Mouse (Mus musculus) heart, embryonic 12.5 days (tissue): ENCODE data around the gene Tnrc6c. TPM values are rescaled to one million over a fixed set of nuclear protein-coding genes. Genes with fewer than 3 reads are reported as not detected.
A peak's percentile ranks its signal among the peaks of the same experiment; 100 is the strongest.
"Not testable (repeated sequence)": the region's sequence is repeated elsewhere in the genome, so short reads cannot be mapped to it uniquely, and the experiment has no call there.

Experiments used
- ATAC-seq: fragments of 200-750 bp; cut with Nextera tagmentation; 2 replicates; pipeline ENCODE4 v1.8.0; 2017; ENCODE audit warnings: moderate TSS enrichment, moderate library complexity; ENCODE audit not compliant: insufficient number of reproducible peaks, low FRiP score
- H3K27ac ChIP-seq: fragments of 300-500 bp; sonication (generic); 2 replicates; pipeline ENCODE4 v1.5.1; 2016; ENCODE audit warnings: mild to moderate bottlenecking, moderate library complexity; ENCODE audit not compliant: poor library complexity, severe bottlenecking
- H3K27me3 ChIP-seq: fragments of 300-500 bp; sonication (generic); replicated peaks from 2 replicates; pipeline ENCODE4 v1.6.1; 2016; ENCODE audit warnings: mild to moderate bottlenecking, moderate library complexity
- H3K36me3 ChIP-seq: fragments of 300-500 bp; sonication (generic); 2 replicates; pipeline ENCODE4 v1.6.1; 2016; ENCODE audit warnings: mild to moderate bottlenecking, moderate library complexity
- H3K4me1 ChIP-seq: fragments of 300-500 bp; sonication (generic); replicated peaks from 2 replicates; pipeline ENCODE4 v1.6.1; 2016; ENCODE audit warnings: mild to moderate bottlenecking
- H3K4me2 ChIP-seq: fragments of 300-500 bp; sonication (generic); 2 replicates; pipeline ENCODE4 v1.6.1; 2016; ENCODE audit warnings: mild to moderate bottlenecking, moderate library complexity
- H3K4me3 ChIP-seq: fragments of 300-500 bp; sonication (generic); 2 replicates; pipeline ENCODE4 v1.5.1; 2016; ENCODE audit warnings: mild to moderate bottlenecking
- H3K9ac ChIP-seq: fragments of 300-500 bp; sonication (generic); 2 replicates; pipeline ENCODE4 v1.6.1; 2016; ENCODE audit warnings: mild to moderate bottlenecking, moderate library complexity
- H3K9me3 ChIP-seq: fragments of 300-500 bp; sonication (generic); replicated peaks from 2 replicates; pipeline ENCODE4 v1.6.1; 2016; ENCODE audit warnings: mild to moderate bottlenecking, moderate library complexity
- WGBS: fragments of 180-500 bp; shearing (Covaris S2); methylation state at CpG from one replicate; pipeline ENCODE4 v1.1.7; 2016; 5-methylcytosine and 5-hydroxymethylcytosine counted together
- polyA plus RNA-seq: library from polyadenylated mRNA; unstranded; fragments of >200 nt; fragmentation: Nextera tagmentation; extraction: Ambion mirVana; gene quantifications from 2 replicates; pipeline ENCODE4 v1.2.1, GENCODE M21; 2016

The Tnrc6c gene
- polyA plus RNA-seq, 1 experiment from 2014 or later: 8.2 TPM

DNA sequence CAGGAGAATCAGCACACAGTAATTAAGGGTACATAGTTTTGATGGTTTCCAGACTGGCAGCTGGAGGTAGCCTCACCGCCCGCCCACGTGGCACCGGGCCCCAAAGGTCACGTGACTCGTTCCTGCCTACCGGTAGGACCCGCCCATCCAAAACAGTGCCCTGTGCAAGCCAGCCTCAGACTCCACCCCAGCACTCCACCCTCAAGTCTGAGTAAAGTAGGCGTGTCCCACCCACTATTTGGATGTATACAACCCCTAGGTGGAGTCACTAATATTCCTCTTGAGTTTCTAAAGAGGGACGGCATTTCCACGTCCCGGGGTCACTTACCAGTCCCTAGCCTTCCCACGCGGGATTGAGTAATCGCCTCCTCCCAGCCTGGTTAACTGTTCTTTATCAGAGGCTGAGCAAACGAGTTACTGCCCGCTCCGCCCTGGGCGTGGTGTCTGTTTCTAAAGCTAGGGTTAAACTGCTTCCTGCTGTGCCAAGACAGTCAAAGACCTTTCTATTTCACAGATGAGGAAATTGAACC lies 126.6 kb downstream of the Tnrc6c start:
- Histone ChIP-seq H3K9ac (peak overlapping the region; percentile 81), H3K36me3 (peaks cover 25% of the 10 kb centered on the region), H3K4me2 (peak overlapping the region; percentile 99), H3K4me3 (peak overlapping the region; percentile 69), H3K27ac (peak overlapping the region; percentile 94), H3K27me3 (peaks cover 8% of the 10 kb centered on the region; the same call in 1 of the 2 replicates), H3K9me3 (no peaks in the 10 kb centered on the region), H3K4me1 (peaks cover 49% of the 10 kb centered on the region)
- 1% methylated on average over 19 of the region's 19 CpGs for WGBS
- peak; percentile 81 for ATAC-seq

DNA sequence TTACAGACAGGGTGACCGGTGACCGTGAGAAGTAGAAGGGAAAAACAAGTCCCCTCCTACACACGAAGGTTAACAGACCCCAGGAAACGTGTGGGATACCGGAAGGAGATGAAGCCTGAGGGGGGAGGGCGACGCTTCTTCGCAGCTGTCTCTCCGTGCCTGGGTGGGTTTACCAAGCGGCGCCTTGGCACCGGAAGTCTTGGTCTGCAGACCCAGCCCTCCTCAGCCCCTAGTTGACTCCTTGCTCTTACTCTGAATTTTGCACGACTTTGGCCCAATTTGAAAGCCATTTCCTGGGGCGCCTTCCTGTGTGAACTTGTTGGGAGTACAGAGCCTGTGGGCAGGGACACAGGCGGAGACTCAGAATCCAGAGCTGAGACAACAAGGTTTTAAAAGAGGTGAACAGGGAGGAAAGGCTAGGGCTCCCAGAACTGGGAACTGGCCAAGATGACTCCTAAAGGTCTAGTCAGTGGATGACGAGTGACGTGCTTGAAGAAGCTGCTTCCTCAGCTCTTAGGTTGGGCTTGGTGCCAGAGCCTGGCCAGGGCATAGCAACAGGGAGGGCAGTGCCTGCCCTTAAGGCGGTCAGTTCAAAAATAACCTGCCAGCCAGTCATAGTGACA lies 127.2 kb downstream of the Tnrc6c start:
- peak overlapping the region; percentile 99 for H3K4me2 ChIP-seq
- H3K27ac ChIP-seq: peak overlapping the region; percentile 94
- peaks cover 49% of the 10 kb centered on the region for H3K4me1 ChIP-seq
- H3K27me3 ChIP-seq: peaks cover 8% of the 10 kb centered on the region; the same call in 1 of the 2 replicates
- peaks cover 19% of the 10 kb centered on the region for H3K36me3 ChIP-seq
- H3K9ac ChIP-seq: peak overlapping the region; percentile 81
- 6% methylated on average over 18 of the region's 18 CpGs for WGBS
- no peaks in the 10 kb centered on the region for H3K9me3 ChIP-seq
- 0 out of 2 replicates have a peak, but pooled peaks have one; percentile 5 for ATAC-seq
- peak overlapping the region; percentile 69 for H3K4me3 ChIP-seq

GRCm38 (mm10) chr11:117781993-117782704 lies 128.1 kb downstream of the Tnrc6c start, which contains the start of the genes Tmc8 and Tmc6:
Gene Tmc8 (plus strand): TSS chr11:117782076.
Gene Tmc6 (minus strand): TSS chr11:117782198.
- Histone ChIP-seq H3K27me3 (peaks cover 8% of the 10 kb centered on the region; the same call in 1 of the 2 replicates), H3K4me2 (peak within 1 kb of the TSS; percentile 99), H3K27ac (peak within 1 kb of the TSS; percentile 94), H3K4me3 (peak within 1 kb of the TSS; percentile 69), H3K36me3 (peaks cover 10% of the 10 kb centered on the region), H3K4me1 (peaks cover 49% of the 10 kb centered on the region), H3K9ac (peak within 1 kb of the TSS; percentile 81), H3K9me3 (no peaks in the 10 kb centered on the region)
- 25% methylated on average over 24 of the region's 24 CpGs for WGBS
- peak; percentile 46 for ATAC-seq

- Histone ChIP-seq H3K27me3 (peaks cover 8% of the 10 kb centered on the region; the same call in 1 of the 2 replicates), H3K36me3 (peaks cover 5% of the 10 kb centered on the region), H3K4me2 (peak overlapping the region; percentile 99), H3K9ac (peak overlapping the region; percentile 69), H3K4me1 (peaks cover 49% of the 10 kb centered on the region), H3K4me3 (peak overlapping the region; percentile 69), H3K9me3 (no peaks in the 10 kb centered on the region), H3K27ac (peak overlapping the region; percentile 94)
- no peak for ATAC-seq
- WGBS: 46% methylated on average over 9 of the region's 9 CpGs
Measured at GRCm38 (mm10) chr11:117782705-117783034, 128.6 kb downstream of the Tnrc6c start.

GRCm38 (mm10) chr11:117783089-117783488 lies 129.0 kb downstream of the Tnrc6c start:
- 2% methylated on average over 31 of the region's 31 CpGs for WGBS
- 0 out of 2 replicates have a peak, but pooled peaks have one; percentile 16 for ATAC-seq
- Histone ChIP-seq H3K27me3 (peaks cover 8% of the 10 kb centered on the region; the same call in 1 of the 2 replicates), H3K9ac (peak overlapping the region; percentile 69), H3K4me3 (peak overlapping the region; percentile 69), H3K36me3 (peaks cover under 1% of the 10 kb centered on the region; the same call in 1 of the 2 replicates), H3K4me1 (peaks cover 48% of the 10 kb centered on the region), H3K9me3 (no peaks in the 10 kb centered on the region), H3K4me2 (peak overlapping the region; percentile 99), H3K27ac (peak overlapping the region; percentile 94)

DNA sequence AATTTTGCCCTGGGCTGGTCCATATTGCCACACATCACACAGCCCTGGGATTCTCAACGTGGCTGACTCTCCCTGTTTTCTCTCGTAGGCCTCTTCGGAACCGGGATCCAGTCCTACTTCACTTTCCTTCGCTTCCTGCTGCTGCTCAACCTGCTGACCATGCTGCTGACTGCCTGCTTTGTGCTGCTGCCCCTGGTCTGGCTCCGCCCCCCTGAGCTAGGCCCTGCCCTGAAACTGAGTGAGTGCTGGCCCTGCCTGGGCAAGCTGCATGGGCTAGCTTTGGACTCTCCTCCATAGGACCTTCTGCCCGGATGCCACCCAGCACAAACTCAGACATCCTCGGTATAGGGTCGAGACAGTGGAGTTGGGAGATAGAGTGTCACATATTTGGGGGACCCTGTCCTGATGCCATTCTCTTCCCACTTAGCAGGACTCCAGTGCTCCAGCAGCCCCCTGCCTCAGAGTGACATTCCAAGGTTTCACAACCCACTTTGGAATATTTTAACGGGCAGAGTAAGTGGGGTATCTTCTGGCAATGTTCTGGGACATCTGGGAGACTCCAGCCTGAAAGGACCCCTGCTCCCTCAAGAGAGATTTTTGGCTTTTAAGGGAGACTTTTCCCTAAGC lies 129.7 kb downstream of the Tnrc6c start:
- peak overlapping the region; percentile 69 for H3K4me3 ChIP-seq
- H3K27me3 ChIP-seq: peaks cover 8% of the 10 kb centered on the region; the same call in 1 of the 2 replicates
- WGBS: 35% methylated on average over 10 of the region's 10 CpGs
- H3K9ac ChIP-seq: peak overlapping the region; percentile 69
- H3K27ac ChIP-seq: no peak overlapping the region
- peak overlapping the region; percentile 99 for H3K4me2 ChIP-seq
- 0 out of 2 replicates have a peak, but pooled peaks have one; percentile 24 for ATAC-seq
- H3K36me3 ChIP-seq: no peaks in the 10 kb centered on the region
- peaks cover 41% of the 10 kb centered on the region for H3K4me1 ChIP-seq
- H3K9me3 ChIP-seq: no peaks in the 10 kb centered on the region

GRCm38 (mm10) chr11:117786294-117786693 lies 132.2 kb downstream of the Tnrc6c start:
- H3K9ac ChIP-seq: no peak overlapping the region
- ATAC-seq: no peak
- no peak overlapping the region for H3K4me2 ChIP-seq
- WGBS: 14% methylated on average over 10 of the region's 10 CpGs
- no peak overlapping the region for H3K4me3 ChIP-seq
- H3K4me1 ChIP-seq: peaks cover 35% of the 10 kb centered on the region
- H3K9me3 ChIP-seq: no peaks in the 10 kb centered on the region
- H3K27me3 ChIP-seq: peaks cover 11% of the 10 kb centered on the region
- H3K27ac ChIP-seq: no peak overlapping the region
- no peaks in the 10 kb centered on the region for H3K36me3 ChIP-seq

DNA sequence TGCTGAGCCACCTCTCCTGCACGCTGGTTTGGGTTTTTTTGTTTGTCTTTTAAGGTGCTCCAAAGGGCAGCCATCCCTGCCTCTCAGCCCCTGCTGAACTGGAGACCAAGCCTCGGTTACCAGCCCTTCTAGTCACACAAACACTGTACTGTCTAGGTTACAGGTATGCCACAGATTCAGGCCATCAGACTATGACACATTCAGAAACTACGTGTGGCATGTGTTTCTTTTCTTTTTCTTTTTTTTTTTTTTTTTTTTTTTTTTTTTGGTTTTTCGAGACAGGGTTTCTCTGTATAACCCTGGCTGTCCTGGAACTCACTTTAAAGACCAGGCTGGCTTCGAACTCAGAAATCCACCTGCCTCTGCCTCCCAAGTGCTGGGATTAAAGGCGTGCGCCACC lies 134.4 kb downstream of the Tnrc6c start:
- not testable (repeated sequence) for ATAC-seq, H3K4me2 ChIP-seq, H3K36me3 ChIP-seq, H3K9ac ChIP-seq, H3K9me3 ChIP-seq, H3K4me3 ChIP-seq, H3K27ac ChIP-seq
- Histone ChIP-seq H3K27me3 (peaks cover 12% of the 10 kb centered on the region), H3K4me1 (peaks cover 25% of the 10 kb centered on the region)
- 80% methylated on average over 7 of the region's 7 CpGs for WGBS

DNA sequence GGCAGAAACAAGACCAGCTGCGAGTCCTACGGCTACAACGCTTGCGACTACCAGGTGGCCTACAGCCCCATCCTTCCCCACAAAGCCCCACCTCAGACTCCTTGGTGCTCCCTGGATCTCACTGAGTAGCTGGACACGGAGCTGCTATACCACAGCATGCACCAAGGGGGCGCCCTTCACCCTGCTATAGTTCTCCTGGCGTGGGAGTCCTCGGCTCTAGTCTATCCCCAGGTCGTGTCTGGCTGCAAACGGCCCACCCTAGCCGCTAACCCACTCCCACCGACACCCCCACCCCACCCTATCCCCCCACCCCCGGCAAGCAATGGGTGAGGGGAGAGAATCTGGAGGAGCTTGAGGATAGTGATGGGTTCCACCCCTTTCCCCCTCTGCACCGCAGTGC lies 136.2 kb downstream of the Tnrc6c start:
- no peak overlapping the region for H3K27ac ChIP-seq
- 0 out of 2 replicates have a peak overlapping the region, but pooled peaks have one; percentile 21 for H3K9ac ChIP-seq
- peak overlapping the region; percentile 23 for H3K4me3 ChIP-seq
- H3K4me1 ChIP-seq: peaks cover 23% of the 10 kb centered on the region
- peaks cover 10% of the 10 kb centered on the region for H3K27me3 ChIP-seq
- H3K4me2 ChIP-seq: peak overlapping the region; percentile 59
- no peaks in the 10 kb centered on the region for H3K9me3 ChIP-seq
- peak; percentile 64; the same call in 1 of the 2 replicates for ATAC-seq
- 5% methylated on average over 14 of the region's 14 CpGs for WGBS
- H3K36me3 ChIP-seq: no peaks in the 10 kb centered on the region

GRCm38 (mm10) chr11:117790703-117791440 lies 136.8 kb downstream of the Tnrc6c start:
- Histone ChIP-seq H3K9ac (0 out of 2 replicates have a peak overlapping the region, but pooled peaks have one; percentile 21), H3K9me3 (no peaks in the 10 kb centered on the region), H3K4me1 (peaks cover 23% of the 10 kb centered on the region), H3K36me3 (no peaks in the 10 kb centered on the region), H3K4me2 (peak overlapping the region; percentile 59), H3K4me3 (peak overlapping the region; percentile 23), H3K27ac (no peak overlapping the region), H3K27me3 (peaks cover 10% of the 10 kb centered on the region)
- 27% methylated on average over 23 of the region's 23 CpGs for WGBS
- ATAC-seq: peak; percentile 80
